ENCODE assay signal across 9 mouse cellular contexts in the genomic region with DNA sequence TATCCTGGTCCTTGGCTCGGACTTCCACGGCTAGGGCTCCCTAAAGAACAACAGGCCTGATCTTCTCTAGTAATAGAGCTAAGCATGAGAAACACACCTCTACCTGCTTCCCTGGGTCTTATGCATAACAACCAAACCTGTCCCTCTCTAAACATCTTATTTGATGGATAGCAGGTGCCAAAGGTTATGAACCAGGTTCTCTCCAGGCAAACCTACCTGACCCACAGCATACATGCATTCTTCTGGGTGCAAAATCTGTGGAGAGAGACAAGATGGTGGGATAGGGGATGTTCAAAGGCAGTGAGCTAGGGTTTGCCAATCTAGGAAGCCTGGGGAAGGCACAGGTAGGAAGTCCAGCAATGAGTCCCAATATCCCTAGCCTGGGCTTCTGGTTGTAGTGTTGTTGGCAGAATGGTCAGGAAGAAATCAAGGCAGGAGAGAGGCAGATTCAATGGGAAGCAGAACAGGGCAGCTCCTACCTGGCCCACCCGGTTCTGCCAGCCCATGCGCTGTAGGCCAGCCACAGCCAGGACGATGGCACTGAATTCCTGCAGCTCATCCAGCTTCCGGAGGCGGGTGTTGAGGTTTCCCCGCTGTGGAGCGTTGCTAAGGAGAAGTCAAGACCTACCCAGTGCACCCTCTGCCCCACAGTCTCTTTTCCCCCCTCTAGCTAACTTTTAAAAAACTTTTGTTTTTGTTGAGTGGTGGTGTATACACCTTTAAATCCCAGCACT. TPM values are rescaled to one million over a fixed set of nuclear protein-coding genes. Genes with fewer than 3 reads are reported as not detected.
DNase-seq lines count a peak whose midpoint lies in the region; ATAC-seq lines count a peak whose summit lies in the region.
"Had no signal": no experiment of that assay in that cellular context is flagged by ENCODE, and none has a peak within 500 bp of the region (broad histone marks: within the 10 kb centered on the region; RNA-seq: fewer than 3 reads in every experiment).

No protein-coding gene starts in this region.

- H3K9ac ChIP-seq in midbrain, embryonic 16.5 days (ENCODE audit: low read depth, low read length): no peak overlapping the region
- H3K9ac ChIP-seq in embryonic facial prominence, embryonic 14.5 days (ENCODE audit: low read depth, low read length): peak overlapping the region; percentile 54
- 0 out of 2 replicates have a peak overlapping the region, but pooled peaks have one; percentile 14 for H3K9ac ChIP-seq in intestine, embryonic 14.5 days (ENCODE audit: low read length)
- H3K9ac ChIP-seq in neural tube, embryonic 13.5 days: peak overlapping the region; percentile 1; the same call in 1 of the 2 replicates

- H3K27ac ChIP-seq in midbrain, embryonic 10.5 days (replicated peaks): 0 out of 2 replicates have a peak overlapping the region, but pooled peaks have one; percentile 28
- no peak overlapping the region for H3K27ac ChIP-seq in midbrain, embryonic 16.5 days (ENCODE audit: low read length)
- 0 out of 2 replicates have a peak overlapping the region, but pooled peaks have one; percentile 10 for H3K27ac ChIP-seq in embryonic facial prominence, embryonic 14.5 days (replicated peaks; ENCODE audit: low read depth, low read length)
- no peak overlapping the region; the same call in 1 of the 2 replicates for H3K27ac ChIP-seq in intestine, embryonic 14.5 days (ENCODE audit: low read depth)
- no peak overlapping the region for H3K27ac ChIP-seq in neural tube, embryonic 13.5 days (replicated peaks)

- ATAC-seq in midbrain, embryonic 16.5 days: no peak
- no peak for ATAC-seq in embryonic facial prominence, embryonic 14.5 days (ENCODE audit: low read depth)
- no peak for ATAC-seq in intestine, embryonic 14.5 days (replicated peaks; ENCODE audit: low FRiP score, low TSS enrichment, low read depth)
- ATAC-seq in neural tube, embryonic 13.5 days (ENCODE audit: low read depth): no peak

- H3K36me3 ChIP-seq in midbrain, embryonic 10.5 days: peaks cover 71% of the 10 kb centered on the region
- peaks cover 12% of the 10 kb centered on the region for H3K36me3 ChIP-seq in midbrain, embryonic 16.5 days (ENCODE audit: control insufficient read depth, insufficient read depth, low read length)
- H3K36me3 ChIP-seq in embryonic facial prominence, embryonic 14.5 days (ENCODE audit: control insufficient read depth, insufficient read depth, low read length): peaks cover 57% of the 10 kb centered on the region
- peaks cover 41% of the 10 kb centered on the region for H3K36me3 ChIP-seq in intestine, embryonic 14.5 days (ENCODE audit: control insufficient read depth, insufficient read depth, low read length)
- H3K36me3 ChIP-seq in neural tube, embryonic 13.5 days: peaks cover 45% of the 10 kb centered on the region

- no peak overlapping the region for H3K4me2 ChIP-seq in midbrain, embryonic 16.5 days (ENCODE audit: low read length)
- H3K4me2 ChIP-seq in embryonic facial prominence, embryonic 14.5 days (ENCODE audit: low read depth, low read length): peak overlapping the region; percentile 85
- H3K4me2 ChIP-seq in intestine, embryonic 14.5 days (ENCODE audit: low read length): peak overlapping the region; percentile 72
- H3K4me2 ChIP-seq in neural tube, embryonic 13.5 days: peak overlapping the region; percentile 72

- no peak for DNase-seq in midbrain, embryonic 10.5 days (ENCODE audit: low spot score)
- DNase-seq in embryonic facial prominence, embryonic 14.5 days (ENCODE audit: low spot score): no peak
- no peak for DNase-seq in intestine, embryonic 14.5 days (ENCODE audit: low spot score)
- no peak for DNase-seq in cerebellum, postnatal 10 days
- DNase-seq in adrenal gland, adult (ENCODE audit: inconsistent age in 2 of 2, low spot score in 1 of 2): no peak
- no peak for DNase-seq in gastrocnemius, postnatal 25 days
- DNase-seq: heart, postnatal 36 days had no signal

- peaks cover 11% of the 10 kb centered on the region; the same call in 1 of the 2 replicates for H3K9me3 ChIP-seq in midbrain, embryonic 10.5 days (replicated peaks)
- H3K9me3 ChIP-seq in midbrain, embryonic 16.5 days (replicated peaks; ENCODE audit: control insufficient read depth, low read length, poor library complexity, severe bottlenecking): no peaks in the 10 kb centered on the region
- no peaks in the 10 kb centered on the region for H3K9me3 ChIP-seq in embryonic facial prominence, embryonic 14.5 days (ENCODE audit: control insufficient read depth, low read length)
- H3K9me3 ChIP-seq in intestine, embryonic 14.5 days (ENCODE audit: control insufficient read depth, low read length): no peaks in the 10 kb centered on the region
- no peaks in the 10 kb centered on the region for H3K9me3 ChIP-seq in neural tube, embryonic 13.5 days

- peak overlapping the region; percentile 94 for H3K4me3 ChIP-seq in midbrain, embryonic 10.5 days
- H3K4me3 ChIP-seq in midbrain, embryonic 16.5 days (ENCODE audit: low read depth, low read length): no peak overlapping the region
- peak overlapping the region; percentile 90 for H3K4me3 ChIP-seq in embryonic facial prominence, embryonic 14.5 days (ENCODE audit: low read depth, low read length)
- peak overlapping the region; percentile 83 for H3K4me3 ChIP-seq in intestine, embryonic 14.5 days (ENCODE audit: low read depth, low read length)
- peak overlapping the region; percentile 93 for H3K4me3 ChIP-seq in neural tube, embryonic 13.5 days

- WGBS in midbrain, embryonic 10.5 days: 76% methylated on average over 9 of the region's 9 CpGs
- WGBS in midbrain, embryonic 16.5 days: 57% methylated on average over 9 of the region's 9 CpGs
- WGBS in embryonic facial prominence, embryonic 14.5 days: 54% methylated on average over 9 of the region's 9 CpGs
- WGBS in intestine, embryonic 14.5 days: 68% methylated on average over 9 of the region's 9 CpGs
- 61% methylated on average over 9 of the region's 9 CpGs for WGBS in neural tube, embryonic 13.5 days

- H3K4me1 ChIP-seq in midbrain, embryonic 10.5 days: peaks cover 24% of the 10 kb centered on the region
- H3K4me1 ChIP-seq in midbrain, embryonic 16.5 days (ENCODE audit: control insufficient read depth, insufficient read depth, low read length): peaks cover 18% of the 10 kb centered on the region
- H3K4me1 ChIP-seq in embryonic facial prominence, embryonic 14.5 days (ENCODE audit: control insufficient read depth, insufficient read depth, low read length): peaks cover 13% of the 10 kb centered on the region
- H3K4me1 ChIP-seq in intestine, embryonic 14.5 days (replicated peaks; ENCODE audit: control insufficient read depth, insufficient read depth, low read length): peaks cover 14% of the 10 kb centered on the region
- H3K4me1 ChIP-seq in neural tube, embryonic 13.5 days (replicated peaks): peaks cover 29% of the 10 kb centered on the region

- no peaks in the 10 kb centered on the region for H3K27me3 ChIP-seq in midbrain, embryonic 10.5 days (ENCODE audit: low read depth, poor library complexity, severe bottlenecking)
- no peaks in the 10 kb centered on the region for H3K27me3 ChIP-seq in midbrain, embryonic 16.5 days (ENCODE audit: control insufficient read depth, insufficient read depth, low read depth, low read length)
- no peaks in the 10 kb centered on the region for H3K27me3 ChIP-seq in embryonic facial prominence, embryonic 14.5 days (replicated peaks; ENCODE audit: control insufficient read depth, insufficient read depth, low read length)
- H3K27me3 ChIP-seq in intestine, embryonic 14.5 days (replicated peaks; ENCODE audit: control insufficient read depth, insufficient read depth, low read length): no peaks in the 10 kb centered on the region
- H3K27me3 ChIP-seq in neural tube, embryonic 13.5 days: no peaks in the 10 kb centered on the region

RNA-seq across cellular contexts. Expression of a gene that starts 3.1 kb away (rescaled TPM):
- 531 and 532 TPM in 2 replicates for polyA plus RNA-seq in midbrain, embryonic 10.5 days (2016; fragmentation: Nextera tagmentation; extraction: Ambion mirVana)
- 112 and 124 TPM in 2 replicates for polyA plus RNA-seq in midbrain, embryonic 16.5 days (2015; fragmentation: Nextera tagmentation; extraction: Ambion mirVana)
- polyA plus RNA-seq in embryonic facial prominence, embryonic 14.5 days (2014; fragmentation: Nextera tagmentation; extraction: Ambion mirVana): 202 and 227 TPM in 2 replicates
- 302 and 311 TPM in 2 replicates for polyA plus RNA-seq in intestine, embryonic 14.5 days (2014; fragmentation: Nextera tagmentation; extraction: Ambion mirVana)
- 131 TPM in 2 replicates for polyA plus RNA-seq in neural tube, embryonic 13.5 days (2015; fragmentation: Nextera tagmentation; extraction: Ambion mirVana)
- total RNA-seq in gastrocnemius, postnatal 25 days (2021): 10 to 100 TPM; 10.8 to 12.8 TPM

RNA-seq across cellular contexts. Expression of a gene that starts 6.4 kb away (rescaled TPM):
- 168 and 189 TPM in 2 replicates for polyA plus RNA-seq in midbrain, embryonic 10.5 days (2016; fragmentation: Nextera tagmentation; extraction: Ambion mirVana)
- polyA plus RNA-seq in midbrain, embryonic 16.5 days (2015; fragmentation: Nextera tagmentation; extraction: Ambion mirVana): 54.7 and 56.2 TPM in 2 replicates
- polyA plus RNA-seq in embryonic facial prominence, embryonic 14.5 days (2014; fragmentation: Nextera tagmentation; extraction: Ambion mirVana): 98.5 and 99.9 TPM in 2 replicates
- 122 and 128 TPM in 2 replicates for polyA plus RNA-seq in intestine, embryonic 14.5 days (2014; fragmentation: Nextera tagmentation; extraction: Ambion mirVana)
- polyA plus RNA-seq in neural tube, embryonic 13.5 days (2015; fragmentation: Nextera tagmentation; extraction: Ambion mirVana): 58.2 and 59.4 TPM in 2 replicates
- 10 to 100 TPM; 20.3 to 24.3 TPM for total RNA-seq in gastrocnemius, postnatal 25 days (2021)

RNA-seq across cellular contexts. Expression of a gene that starts 11.8 kb away (rescaled TPM):
- polyA plus RNA-seq in midbrain, embryonic 10.5 days (2016; fragmentation: Nextera tagmentation; extraction: Ambion mirVana): 45.6 and 47.5 TPM in 2 replicates
- 36.1 and 39.6 TPM in 2 replicates for polyA plus RNA-seq in midbrain, embryonic 16.5 days (2015; fragmentation: Nextera tagmentation; extraction: Ambion mirVana)
- 34.3 and 34.9 TPM in 2 replicates for polyA plus RNA-seq in embryonic facial prominence, embryonic 14.5 days (2014; fragmentation: Nextera tagmentation; extraction: Ambion mirVana)
- 45.4 and 46.2 TPM in 2 replicates for polyA plus RNA-seq in intestine, embryonic 14.5 days (2014; fragmentation: Nextera tagmentation; extraction: Ambion mirVana)
- polyA plus RNA-seq in neural tube, embryonic 13.5 days (2015; fragmentation: Nextera tagmentation; extraction: Ambion mirVana): 37.3 and 41.2 TPM in 2 replicates
- 10 to 100 TPM; 11.0 to 11.2 TPM for total RNA-seq in gastrocnemius, postnatal 25 days (2021)

RNA-seq across cellular contexts. Expression of a gene that starts 17.5 kb away (rescaled TPM):
- 8.6 and 10.8 TPM in 2 replicates for polyA plus RNA-seq in midbrain, embryonic 10.5 days (2016; fragmentation: Nextera tagmentation; extraction: Ambion mirVana)
- polyA plus RNA-seq in midbrain, embryonic 16.5 days (2015; fragmentation: Nextera tagmentation; extraction: Ambion mirVana): 22.3 and 24.8 TPM in 2 replicates
- 7.3 and 9.5 TPM in 2 replicates for polyA plus RNA-seq in embryonic facial prominence, embryonic 14.5 days (2014; fragmentation: Nextera tagmentation; extraction: Ambion mirVana)
- polyA plus RNA-seq in intestine, embryonic 14.5 days (2014; fragmentation: Nextera tagmentation; extraction: Ambion mirVana): 5.7 and 5.8 TPM in 2 replicates
- polyA plus RNA-seq in neural tube, embryonic 13.5 days (2015; fragmentation: Nextera tagmentation; extraction: Ambion mirVana): 22.9 and 28.7 TPM in 2 replicates
- total RNA-seq in gastrocnemius, postnatal 25 days (2021): 10 to 100 TPM; 12.0 to 12.2 TPM

RNA-seq across cellular contexts. Expression of a gene that starts 23.9 kb away (rescaled TPM):
- 33.6 and 35.9 TPM in 2 replicates for polyA plus RNA-seq in midbrain, embryonic 10.5 days (2016; fragmentation: Nextera tagmentation; extraction: Ambion mirVana)
- polyA plus RNA-seq in midbrain, embryonic 16.5 days (2015; fragmentation: Nextera tagmentation; extraction: Ambion mirVana): 40.6 and 45.6 TPM in 2 replicates
- 24.5 and 25.8 TPM in 2 replicates for polyA plus RNA-seq in embryonic facial prominence, embryonic 14.5 days (2014; fragmentation: Nextera tagmentation; extraction: Ambion mirVana)
- polyA plus RNA-seq in intestine, embryonic 14.5 days (2014; fragmentation: Nextera tagmentation; extraction: Ambion mirVana): 25.3 and 29.5 TPM in 2 replicates
- polyA plus RNA-seq in neural tube, embryonic 13.5 days (2015; fragmentation: Nextera tagmentation; extraction: Ambion mirVana): 36.5 and 39.2 TPM in 2 replicates
- total RNA-seq in gastrocnemius, postnatal 25 days (2021): 10 to 100 TPM; 13.5 to 14.5 TPM

Comparison
In these comparisons a context has a peak if more than half of its experiments do, and no peak if none do; other contexts are left out.
1. H3K27ac ChIP-seq: peak in midbrain, embryonic 10.5 days (single experiment) and embryonic facial prominence, embryonic 14.5 days (single experiment); none in midbrain, embryonic 16.5 days (single experiment), intestine, embryonic 14.5 days (single experiment) and neural tube, embryonic 13.5 days (single experiment).